Mouse (Mus musculus) thymus, adult 2 months (tissue): ENCODE results near the gene Actr6.

Source experiments
- CTCF ChIP-seq: fragments of 200-500 bp; IDR thresholded peaks from 2 replicates; pipeline ENCODE4 v1.5.1; 2012; ENCODE audit warnings: mild to moderate bottlenecking, control low read depth, low read length, moderate library complexity, borderline replicate concordance; ENCODE audit not compliant: control insufficient read depth, poor library complexity, insufficient read depth; ENCODE audit errors: extremely low read depth
- POLR2A ChIP-seq: fragments of 200-500 bp; IDR thresholded peaks from 2 replicates; pipeline ENCODE4 v1.6.1; 2012; ENCODE audit warnings: mild to moderate bottlenecking, low read length, control low read depth, moderate library complexity; ENCODE audit not compliant: control insufficient read depth, poor library complexity, insufficient read depth; ENCODE audit errors: extremely low read depth

DNA sequence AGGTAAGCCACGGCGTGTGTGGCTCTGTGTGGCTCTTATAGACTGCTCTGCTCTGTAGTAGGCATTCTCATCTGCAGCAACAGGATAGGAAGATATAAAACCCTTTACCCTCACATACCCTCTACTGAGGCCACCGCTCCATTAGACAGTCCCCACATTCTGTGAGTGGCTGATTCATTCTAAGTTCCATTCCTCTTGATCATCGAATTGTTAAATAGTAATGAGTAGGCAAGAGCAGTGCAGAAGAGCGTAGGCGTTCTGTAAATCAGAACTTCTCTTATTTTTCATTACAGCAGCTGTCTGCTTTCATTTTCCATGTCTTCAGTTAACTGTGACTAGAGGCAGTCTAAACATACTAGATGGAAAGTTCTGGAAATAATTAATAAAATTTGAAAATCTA lies 43.9 kb upstream of the Actr6 start:
- TF ChIP-seq POLR2A (no peak), CTCF (no peak)
